Mouse (Mus musculus) B cell, adult 67 days (primary cell): ENCODE results near the gene Vmn2r17. TPM values are rescaled to one million over a fixed set of nuclear protein-coding genes. Genes with fewer than 3 reads are reported as not detected.

Experiments used
- total RNA-seq, 2 experiments: library from RNA; stranded (reverse); gene quantifications; 4 replicates each; pipeline ENCODE4 v1.2.4; 2023

Vmn2r17 gene
- not detected for total RNA-seq

DNA sequence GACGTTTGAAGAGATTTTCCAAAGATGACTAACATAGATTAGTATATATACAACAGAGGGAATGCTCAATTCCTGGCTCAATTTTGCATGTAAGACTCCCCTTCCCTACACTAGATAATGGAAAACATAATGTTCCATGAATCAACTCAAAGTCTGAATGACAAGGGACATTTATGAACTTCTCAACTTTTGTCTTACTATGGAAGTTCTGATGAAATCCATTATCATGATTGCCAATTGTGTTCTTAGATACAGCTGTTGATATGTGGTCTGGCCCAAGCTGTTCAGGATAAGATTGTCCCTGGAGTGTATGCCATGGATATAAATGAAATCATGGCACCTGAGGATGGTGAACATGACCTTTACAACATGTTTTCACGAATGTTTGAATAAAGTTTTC, at the start of gene Vmn2r17:
TSS of gene Vmn2r17 (plus strand) at position 301 of the 400 bp plus-strand sequence.

Other genes starting within 250 kb of the Vmn2r17 start
- not detected for gene Vmn2r13, start 227.5 kb upstream of the Vmn2r17 start, total RNA-seq
- not detected for gene Vmn2r14, start 195.0 kb upstream of the Vmn2r17 start, total RNA-seq
- gene Vmn2r15, start 122.0 kb upstream of the Vmn2r17 start, total RNA-seq: not detected
- not detected for gene Vmn2r16, start 89.5 kb upstream of the Vmn2r17 start, total RNA-seq
- gene Crlf2, start 139.3 kb downstream of the Vmn2r17 start, total RNA-seq: 10 to 100 TPM; 86.1 to 92.0 TPM